Mouse (Mus musculus): Measurements from ENCODE around the gene Olig2. TPM values are rescaled to one million over a fixed set of nuclear protein-coding genes. Genes with fewer than 3 reads are reported as not detected.

Olig2 gene
- polyA plus RNA-seq, 1 experiment: 30.1 TPM

DNA sequence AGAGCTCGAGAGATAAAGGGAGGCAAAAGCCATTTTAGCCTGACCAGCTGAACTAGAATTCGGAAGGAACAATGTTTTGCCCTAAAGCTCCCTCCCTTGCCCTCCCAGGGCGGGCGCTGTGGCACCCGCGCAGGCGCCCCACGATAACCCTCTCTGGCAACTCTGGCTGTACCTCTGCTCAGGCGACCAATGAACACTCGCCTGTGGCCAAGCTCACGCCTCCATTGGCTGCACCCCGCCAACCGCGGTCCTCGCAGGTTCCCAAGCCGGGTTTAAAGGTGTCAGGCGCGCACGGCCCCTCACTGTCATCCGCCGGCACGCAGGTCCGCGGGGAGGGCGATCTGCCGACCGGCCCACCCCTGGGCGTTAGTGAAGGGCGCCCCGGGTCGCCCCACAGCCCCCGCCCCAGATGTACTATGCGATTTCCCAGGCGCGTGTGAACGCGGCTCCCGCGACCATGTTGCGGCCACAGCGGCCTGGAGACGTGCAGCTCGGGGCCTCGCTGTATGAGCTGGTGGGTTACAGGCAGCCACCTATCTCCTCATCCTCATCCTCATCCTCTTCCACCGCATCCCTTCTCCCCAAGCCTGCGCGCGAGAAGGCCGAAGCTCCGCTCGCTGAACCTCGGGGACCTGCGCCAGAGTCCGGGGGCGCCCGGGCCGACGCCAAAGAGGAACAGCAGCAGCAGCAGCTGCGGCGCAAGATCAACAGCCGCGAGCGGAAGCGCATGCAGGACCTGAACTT, 44.4 kb downstream of the Olig2 start, which contains the start of gene Olig1:
Gene Olig1, plus strand, starts transcription at position 305 of the 744 bp plus-strand sequence.
- DNase-seq (ENCODE audit: extremely low spot score in 1 of 2, low spot score in 1 of 2): peak; percentile 69 to 87

DNA sequence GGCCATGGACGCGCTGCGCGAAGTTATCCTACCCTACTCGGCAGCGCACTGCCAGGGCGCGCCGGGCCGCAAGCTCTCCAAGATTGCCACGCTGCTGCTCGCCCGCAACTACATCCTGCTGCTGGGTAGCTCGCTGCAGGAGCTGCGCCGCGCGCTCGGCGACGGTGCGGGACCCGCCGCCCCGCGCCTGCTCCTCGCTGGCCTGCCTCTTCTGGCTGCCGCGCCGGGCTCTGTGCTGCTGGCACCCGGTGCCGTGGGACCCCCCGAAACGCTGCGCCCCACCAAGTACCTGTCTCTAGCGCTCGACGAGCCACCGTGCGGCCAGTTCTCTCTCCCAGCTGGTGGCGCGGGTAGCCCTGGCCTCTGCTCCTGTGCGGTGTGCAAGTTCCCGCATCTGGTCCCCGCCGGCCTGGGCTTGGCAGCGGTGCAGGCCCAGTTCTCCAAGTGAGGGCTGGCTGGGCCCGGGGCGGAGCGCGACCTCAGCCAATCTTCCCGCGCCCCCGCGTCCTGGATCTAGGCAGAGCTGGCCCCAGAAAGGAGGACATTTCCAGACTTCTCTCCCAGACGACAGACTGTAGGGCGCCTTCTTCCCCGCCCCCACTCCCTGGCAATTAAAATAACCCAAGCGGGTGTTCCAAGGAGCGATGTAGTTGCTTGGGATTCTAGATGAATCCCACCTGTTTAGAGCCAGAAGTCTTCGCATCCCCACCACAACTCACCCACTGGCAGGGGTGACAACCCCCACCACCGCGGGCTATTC, 45.1 kb downstream of the Olig2 start:
- DNase-seq (ENCODE audit: extremely low spot score in 1 of 2, low spot score in 1 of 2): peak in 1 of 2 experiments; percentile 30

DNA sequence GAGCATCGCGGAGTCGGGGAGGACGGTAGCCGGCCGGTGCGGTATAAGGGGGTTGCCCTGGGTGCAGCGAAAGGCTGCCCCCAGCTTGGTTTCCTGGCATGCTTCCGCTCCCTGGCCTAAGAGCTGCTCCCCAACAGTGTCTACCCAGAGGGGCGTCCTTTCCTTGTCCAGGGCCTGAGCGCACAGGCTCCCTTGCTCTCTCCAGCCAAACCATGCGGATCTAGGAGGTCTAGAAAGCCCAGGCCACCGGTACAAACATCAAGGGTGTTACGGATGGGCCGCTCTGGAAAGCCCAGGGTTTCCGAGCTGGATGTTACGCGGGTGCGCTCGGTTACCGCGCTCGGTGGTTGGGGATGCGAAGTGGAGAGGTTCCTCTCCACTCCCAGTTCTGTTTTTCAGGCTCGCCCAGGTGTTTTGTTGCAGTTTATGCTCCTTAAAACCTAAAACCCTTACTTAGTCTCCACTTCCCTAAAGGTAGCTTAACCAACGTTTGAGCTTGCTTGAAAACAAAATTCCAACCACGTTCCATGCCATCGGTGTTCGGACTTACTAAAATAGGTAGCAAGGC, 45.8 kb downstream of the Olig2 start:
- no peak for DNase-seq (ENCODE audit: extremely low spot score in 1 of 2, low spot score in 1 of 2)

DNA sequence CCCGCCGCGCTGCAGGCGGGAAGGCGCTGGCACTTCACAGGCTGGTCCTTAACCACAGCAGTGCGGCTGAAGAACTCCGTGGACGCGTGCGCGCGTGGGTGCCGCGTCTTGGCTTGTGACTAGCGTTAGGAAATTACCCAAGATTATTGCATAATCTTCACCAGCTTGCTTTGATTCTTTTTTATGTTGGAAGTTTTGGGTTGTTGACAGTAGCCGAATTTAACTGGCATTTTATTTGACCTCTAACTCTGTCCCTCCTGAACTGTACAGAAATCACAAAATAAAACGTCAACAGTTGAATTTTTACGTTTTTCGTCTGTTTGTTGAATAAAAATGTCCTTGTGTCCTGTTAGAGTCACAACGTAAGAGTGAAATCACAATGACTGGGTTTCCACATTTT, 46.4 kb downstream of the Olig2 start:
- DNase-seq (ENCODE audit: extremely low spot score in 1 of 2, low spot score in 1 of 2): no peak

Other genes starting within 250 kb of the Olig2 start
- gene Synj1, start 214.1 kb upstream of the Olig2 start, polyA plus RNA-seq (2012; rRNA removed): 141 and 155 TPM in 2 replicates
- 101 and 103 TPM in 2 replicates for gene Paxbp1, start 180.9 kb upstream of the Olig2 start, polyA plus RNA-seq (2012; rRNA removed)
- gene 4932438H23Rik, start 130.3 kb upstream of the Olig2 start, polyA plus RNA-seq (2012; rRNA removed): 1.0 and 1.6 TPM in 2 replicates
- 163 and 191 TPM in 2 replicates for gene Olig1, start 44.3 kb downstream of the Olig2 start, polyA plus RNA-seq (2012; rRNA removed)
- 33.8 and 36.4 TPM in 2 replicates for gene Ifnar2, start 147.3 kb downstream of the Olig2 start, polyA plus RNA-seq (2012; rRNA removed)
- not detected in 2 replicates for gene Gm21970, start 166.3 kb downstream of the Olig2 start, polyA plus RNA-seq (2012; rRNA removed)
- gene Il10rb, start 180.7 kb downstream of the Olig2 start, polyA plus RNA-seq (2012; rRNA removed): 11.1 and 14.8 TPM in 2 replicates

All from frontal cortex, adult 2 months (tissue).